Mouse (Mus musculus) small intestine, adult 2 months (tissue): ENCODE data around the gene Zcchc24.

Experiments
- CTCF ChIP-seq: fragments of 200-500 bp; IDR thresholded peaks from 2 replicates; pipeline ENCODE4 v1.5.1; 2012; ENCODE audit warnings: low read depth, mild to moderate bottlenecking, control low read depth, inconsistent platforms, low read length, moderate library complexity, mixed read lengths; ENCODE audit not compliant: insufficient replicate concordance, insufficient read length; ENCODE audit errors: extremely low read depth
- POLR2A ChIP-seq: fragments of 200-500 bp; IDR thresholded peaks from 2 replicates; pipeline ENCODE4 v1.6.1; 2012; ENCODE audit warnings: low read depth, mild to moderate bottlenecking, control low read depth, inconsistent platforms, low read length, moderate library complexity

GRCm38 (mm10) chr14:25725690-25726089 lies 43.1 kb downstream of the Zcchc24 start:
- TF ChIP-seq POLR2A (no peak), CTCF (no peak)
